Mouse (Mus musculus) E14TG2a.4 (cell line): ENCODE data around the gene Vps4b.

Experiments
- CTCF ChIP-seq: conservative IDR thresholded peaks from 2 replicates; pipeline ENCODE4 v1.5.1; 2014; ENCODE audit warnings: low read length
- NANOG ChIP-seq: IDR thresholded peaks from 2 replicates; pipeline ENCODE4 v1.6.1; 2014; ENCODE audit warnings: borderline replicate concordance, low read length, mixed read lengths
- POU5F1 ChIP-seq: IDR thresholded peaks from 2 replicates; pipeline ENCODE4 v1.6.1; 2014; ENCODE audit warnings: low read length, borderline replicate concordance

DNA sequence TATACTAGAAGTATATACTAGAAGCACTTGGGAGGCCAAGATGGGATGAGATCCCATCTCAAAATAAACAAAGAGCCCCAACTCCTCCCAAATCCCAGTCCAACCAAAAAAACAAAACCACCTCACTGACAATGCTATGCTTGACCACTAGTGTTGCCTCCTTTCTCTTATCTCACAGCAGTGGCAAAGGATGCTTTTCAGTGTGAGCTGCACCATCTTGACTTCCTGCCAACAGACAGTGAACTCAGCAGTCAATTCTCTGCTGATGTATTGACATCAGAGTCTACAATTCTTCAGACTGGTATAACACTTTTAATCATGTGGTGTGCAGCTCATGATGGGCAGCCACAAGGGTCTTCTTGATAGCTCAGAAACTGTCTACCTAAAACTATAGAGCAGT lies 27.8 kb downstream of the Vps4b start:
- TF ChIP-seq CTCF: no peak
- TF ChIP-seq POU5F1: no peak
- TF ChIP-seq NANOG: no peak
